Mouse (Mus musculus) spleen, adult 12 weeks (tissue): ENCODE measurements at regions not wholly inside any gene's neighbourhood (a gene's known extent, or its start where the extent isn't known, plus 50 kb on each side); places are given as distances from the start of the nearest gene placed in this dataset.

Experiments used
- DNase-seq: peaks from one replicate; pipeline ENCODE4 v3.0.0; 2022; ENCODE audit warnings: low spot score

GRCm38 (mm10) chr14:25328230-25328629 is 130.8 kb upstream of the Zmiz1 start:
- no peak for DNase-seq

GRCm38 (mm10) chr14:25334186-25334585 is 124.8 kb upstream of the Zmiz1 start:
- no peak for DNase-seq

GRCm38 (mm10) chr14:25336875-25337274 is 122.1 kb upstream of the Zmiz1 start:
- no peak for DNase-seq

GRCm38 (mm10) chr14:25338404-25339051 is 120.5 kb upstream of the Zmiz1 start:
- DNase-seq: no peak

- no peak for DNase-seq
These were observed 118.1 kb upstream of the Zmiz1 start for GRCm38 (mm10) chr14:25340845-25341244.

GRCm38 (mm10) chr14:25341848-25342427 is 117.0 kb upstream of the Zmiz1 start:
- no peak for DNase-seq

GRCm38 (mm10) chr14:25342865-25343565 is 116.0 kb upstream of the Zmiz1 start:
- no peak for DNase-seq

GRCm38 (mm10) chr14:25345995-25346394 is 113.0 kb upstream of the Zmiz1 start:
- no peak for DNase-seq

GRCm38 (mm10) chr14:25346813-25347610 is 112.0 kb upstream of the Zmiz1 start:
- no peak for DNase-seq

- DNase-seq: no peak
These were observed 108.6 kb upstream of the Zmiz1 start for GRCm38 (mm10) chr14:25350282-25350964.

- DNase-seq: no peak
These were observed 105.2 kb upstream of the Zmiz1 start for GRCm38 (mm10) chr14:25353804-25354203.

- no peak for DNase-seq
These were observed 104.6 kb upstream of the Zmiz1 start for GRCm38 (mm10) chr14:25354288-25354850.

- no peak for DNase-seq
These were observed 101.2 kb upstream of the Zmiz1 start for GRCm38 (mm10) chr14:25357805-25358204.

GRCm38 (mm10) chr14:25359824-25360294 is 99.1 kb upstream of the Zmiz1 start:
- DNase-seq: no peak

- no peak for DNase-seq
These were observed 98.3 kb upstream of the Zmiz1 start for GRCm38 (mm10) chr14:25360726-25361125.

- DNase-seq: no peak
These were observed 97.9 kb upstream of the Zmiz1 start for GRCm38 (mm10) chr14:25361129-25361528.

- DNase-seq: no peak
These were observed 96.2 kb upstream of the Zmiz1 start for GRCm38 (mm10) chr14:25362771-25363170.

GRCm38 (mm10) chr14:25365226-25365800 is 93.7 kb upstream of the Zmiz1 start:
- DNase-seq: no peak

- no peak for DNase-seq
These were observed 93.0 kb upstream of the Zmiz1 start for GRCm38 (mm10) chr14:25366009-25366408.

- no peak for DNase-seq
These were observed 88.5 kb upstream of the Zmiz1 start for GRCm38 (mm10) chr14:25370306-25371020.
